Mouse (Mus musculus): Measurements from ENCODE around the gene Gclm.

DNA sequence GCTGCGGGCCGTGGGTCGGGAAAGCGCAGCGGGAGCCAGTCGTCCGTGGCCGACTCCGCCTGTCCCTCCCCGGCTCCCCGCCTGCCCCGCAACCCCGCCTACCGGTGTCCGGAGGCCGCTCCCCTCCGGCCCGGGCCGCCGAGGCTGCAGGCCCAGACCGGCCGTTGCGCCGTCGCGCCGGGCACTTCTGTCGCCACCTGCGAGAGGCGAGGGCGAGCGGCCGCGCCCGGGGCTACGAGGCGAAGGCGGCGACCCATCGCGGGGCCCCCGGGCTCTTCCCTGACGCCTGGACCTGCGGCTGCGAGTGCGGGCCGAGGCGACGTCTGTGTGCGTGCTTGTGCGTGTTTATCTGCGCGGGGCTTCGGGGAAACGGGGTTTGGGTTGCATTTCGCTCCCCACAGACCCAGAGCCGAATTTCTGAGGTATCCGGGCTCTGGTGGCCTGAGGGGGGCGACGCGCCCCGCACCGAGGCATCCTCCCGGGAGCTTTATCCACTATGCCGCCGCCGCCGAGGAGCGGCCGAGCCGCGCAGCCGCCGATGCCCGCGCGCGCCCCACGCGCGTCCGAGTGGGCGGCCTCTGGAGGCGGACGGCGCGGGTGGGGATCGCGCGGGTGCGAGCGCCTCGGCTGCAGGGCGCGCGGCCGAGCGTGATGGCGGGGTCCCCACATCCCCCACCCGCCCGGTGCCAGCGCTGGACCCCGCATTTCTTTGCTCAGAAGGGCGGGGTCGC is 48.0 kb downstream of the Gclm start:
- TF ChIP-seq POLR2A (IDR thresholded peaks at IDR 0.05; ENCODE audit: low read depth, low read length) = peak; percentile 34; the same call in 1 of the 2 replicates
- no peak for TF ChIP-seq CTCF (IDR thresholded peaks at IDR 0.05; ENCODE audit: extremely low read depth, insufficient read length, insufficient replicate concordance, low read depth, low read length)
